Comparison of ENCODE assay signal across 20 mouse cellular contexts in the genomic region with DNA sequence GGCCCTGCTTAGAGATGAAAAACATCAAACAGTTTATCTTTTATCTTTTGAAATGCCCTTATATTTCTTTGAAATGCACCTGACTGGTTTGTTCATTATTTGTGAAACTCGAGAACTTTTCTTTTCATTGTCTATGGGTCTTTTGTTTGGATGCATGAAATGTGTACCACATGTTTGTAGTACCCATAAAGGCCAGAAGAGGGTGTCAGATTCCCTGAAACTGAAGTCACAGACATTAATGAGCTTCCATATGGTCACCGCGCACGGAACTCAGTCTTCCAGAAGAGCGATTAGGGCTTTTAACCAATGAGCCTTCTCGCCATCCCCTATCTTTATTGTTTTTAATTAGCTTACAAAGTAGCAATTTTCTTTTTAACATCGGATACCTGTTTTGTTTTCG. TPM values are rescaled to one million over a fixed set of nuclear protein-coding genes. Genes with fewer than 3 reads are reported as not detected.
DNase-seq lines count a peak whose midpoint lies in the region; ATAC-seq and TF ChIP-seq lines count a peak whose summit lies in the region.
"Had no signal": no experiment of that assay in that cellular context is flagged by ENCODE, and none has a peak within 500 bp of the region (broad histone marks: within the 10 kb centered on the region; RNA-seq: fewer than 3 reads in every experiment).

No protein-coding gene starts in this region.

- no peak for ATAC-seq in hindbrain, postnatal 0 days
- ATAC-seq in hindbrain, embryonic 16.5 days, result no peak

- H3K9me3 ChIP-seq in hindbrain, postnatal 0 days (ENCODE audit: low read length), result no peaks in the 10 kb centered on the region
- H3K9me3 ChIP-seq in hindbrain, embryonic 16.5 days (ENCODE audit: control insufficient read depth, low read length), result no peaks in the 10 kb centered on the region
- no peaks in the 10 kb centered on the region for H3K9me3 ChIP-seq in E14TG2a.4 (ENCODE audit: low read length)
- H3K9me3 ChIP-seq: liver, embryonic 13.5 days had no signal

- no peaks in the 10 kb centered on the region for H3K4me1 ChIP-seq in hindbrain, postnatal 0 days (ENCODE audit: insufficient read depth, low read length)
- H3K4me1 ChIP-seq in hindbrain, embryonic 16.5 days (ENCODE audit: control insufficient read depth, insufficient read depth, low read depth, low read length), result no peaks in the 10 kb centered on the region
- H3K4me1 ChIP-seq in E14TG2a.4 (replicated peaks; ENCODE audit: low read depth, low read length), result no peaks in the 10 kb centered on the region
- H3K4me1 ChIP-seq: liver, embryonic 13.5 days had no signal

- DNase-seq in hindbrain, postnatal 0 days (ENCODE audit: low spot score), result peak; percentile 39
- peak; percentile 6 for DNase-seq in 416B (ENCODE audit: low read depth)
- DNase-seq in embryo, embryonic 10.5 days (ENCODE audit: low spot score), result peak; percentile 53
- no peak for DNase-seq in left cerebral cortex, adult 11 months (ENCODE audit: low spot score)
- no peak for DNase-seq in layer of hippocampus, adult 8-10 months (ENCODE audit: low spot score in 2 of 2)
- DNase-seq: adrenal gland, adult 8-10 months; cerebellum, postnatal 36 days; kidney, adult 18-20 months; layer of hippocampus, adult 9-11 months; liver, embryonic 13.5 days; right cerebral cortex, postnatal 4 days had no signal

- H3K27ac ChIP-seq in hindbrain, postnatal 0 days, result no peak overlapping the region
- no peak overlapping the region for H3K27ac ChIP-seq in hindbrain, embryonic 16.5 days (ENCODE audit: low read depth, low read length)
- H3K27ac ChIP-seq: liver, embryonic 13.5 days; macrophage had no signal

- TF ChIP-seq CTCF in hindbrain, postnatal 0 days (IDR thresholded peaks at IDR 0.05; ENCODE audit: low read depth), result peak; percentile 42
- TF ChIP-seq CTCF in E14TG2a.4 (conservative IDR thresholded peaks at IDR 0.05; ENCODE audit: low read length), result peak; percentile 69

- no peak overlapping the region for H3K4me3 ChIP-seq in hindbrain, postnatal 0 days (ENCODE audit: low read length)
- no peak overlapping the region for H3K4me3 ChIP-seq in hindbrain, embryonic 16.5 days (ENCODE audit: low read length)
- H3K4me3 ChIP-seq in E14TG2a.4 (replicated peaks; ENCODE audit: low read length), result no peak overlapping the region
- H3K4me3 ChIP-seq: erythroblast, embryonic 14.5 days; liver, embryonic 13.5 days had no signal

- no peak overlapping the region for H3K4me2 ChIP-seq in hindbrain, postnatal 0 days (ENCODE audit: low read depth, low read length)
- H3K4me2 ChIP-seq in hindbrain, embryonic 16.5 days (ENCODE audit: low read length), result no peak overlapping the region
- H3K4me2 ChIP-seq: liver, embryonic 13.5 days had no signal

- no peak overlapping the region for H3K9ac ChIP-seq in hindbrain, postnatal 0 days (replicated peaks; ENCODE audit: low read length)
- no peak overlapping the region for H3K9ac ChIP-seq in hindbrain, embryonic 16.5 days (ENCODE audit: low read depth, low read length)
- H3K9ac ChIP-seq: liver, embryonic 13.5 days had no signal

- H3K27me3 ChIP-seq in hindbrain, postnatal 0 days (ENCODE audit: insufficient read depth, low read length), result no peaks in the 10 kb centered on the region
- no peaks in the 10 kb centered on the region for H3K27me3 ChIP-seq in hindbrain, embryonic 16.5 days (replicated peaks; ENCODE audit: control insufficient read depth, insufficient read depth, low read length)
- H3K27me3 ChIP-seq in E14TG2a.4 (ENCODE audit: insufficient read depth, low read length), result peaks cover 7% of the 10 kb centered on the region; the same call in 1 of the 2 replicates
- H3K27me3 ChIP-seq: liver, embryonic 13.5 days had no signal

- H3K36me3 ChIP-seq in hindbrain, postnatal 0 days (ENCODE audit: insufficient read depth, low read length), result no peaks in the 10 kb centered on the region
- no peaks in the 10 kb centered on the region for H3K36me3 ChIP-seq in hindbrain, embryonic 16.5 days (ENCODE audit: control insufficient read depth, insufficient read depth, low read length)
- no peaks in the 10 kb centered on the region for H3K36me3 ChIP-seq in E14TG2a.4 (ENCODE audit: insufficient read depth, low read length)
- H3K36me3 ChIP-seq: liver, embryonic 13.5 days had no signal

- WGBS in hindbrain, postnatal 0 days, result 64% methylated on average over 8 of the region's 8 CpGs
- WGBS in hindbrain, embryonic 16.5 days, result 69% methylated on average over 8 of the region's 8 CpGs

RNA-seq across cellular contexts. Expression of a gene that starts 8.5 kb away (rescaled TPM):
- total RNA-seq in hindbrain, postnatal 0 days (2014; rRNA removed), result not detected in 2 replicates
- polyA plus RNA-seq in hindbrain, postnatal 0 days (2015; fragmentation: Nextera tagmentation; extraction: Ambion mirVana), result not detected in 2 replicates
- not detected in 2 replicates for polyA plus RNA-seq in hindbrain, embryonic 16.5 days (2015; fragmentation: Nextera tagmentation; extraction: Ambion mirVana)
- total RNA-seq in layer of hippocampus, adult 8-10 months (2022), result not detected
- total RNA-seq: adrenal gland, adult 8-10 months; heart, adult 8-10 months; hematopoietic stem cell, adult 5-6 weeks; left cerebral cortex, postnatal 36 days; monocyte, adult 5-6 weeks had no signal
- polyA plus RNA-seq: erythroblast, embryonic 14.5 days; liver, embryonic 13.5 days; macrophage had no signal

RNA-seq across cellular contexts. Expression of a gene that starts 17.5 kb away (rescaled TPM):
- total RNA-seq in hindbrain, postnatal 0 days (2014; rRNA removed), result not detected in 2 replicates
- polyA plus RNA-seq in hindbrain, postnatal 0 days (2015; fragmentation: Nextera tagmentation; extraction: Ambion mirVana), result 0.11 TPM in 1 of 2 replicates, not detected in the other
- not detected in 2 replicates for polyA plus RNA-seq in hindbrain, embryonic 16.5 days (2015; fragmentation: Nextera tagmentation; extraction: Ambion mirVana)
- not detected for total RNA-seq in layer of hippocampus, adult 8-10 months (2022)
- total RNA-seq: adrenal gland, adult 8-10 months; heart, adult 8-10 months; hematopoietic stem cell, adult 5-6 weeks; left cerebral cortex, postnatal 36 days; monocyte, adult 5-6 weeks had no signal
- polyA plus RNA-seq: erythroblast, embryonic 14.5 days; liver, embryonic 13.5 days; macrophage had no signal

RNA-seq across cellular contexts. Expression of a gene that starts 29.2 kb away (rescaled TPM):
- total RNA-seq in hindbrain, postnatal 0 days (2014; rRNA removed), result not detected in 2 replicates
- not detected in 2 replicates for polyA plus RNA-seq in hindbrain, postnatal 0 days (2015; fragmentation: Nextera tagmentation; extraction: Ambion mirVana)
- polyA plus RNA-seq in hindbrain, embryonic 16.5 days (2015; fragmentation: Nextera tagmentation; extraction: Ambion mirVana), result not detected in 2 replicates
- not detected for total RNA-seq in layer of hippocampus, adult 8-10 months (2022)
- total RNA-seq: adrenal gland, adult 8-10 months; heart, adult 8-10 months; hematopoietic stem cell, adult 5-6 weeks; left cerebral cortex, postnatal 36 days; monocyte, adult 5-6 weeks had no signal
- polyA plus RNA-seq: erythroblast, embryonic 14.5 days; liver, embryonic 13.5 days; macrophage; stomach, embryonic 14.5 days had no signal

RNA-seq across cellular contexts. Expression of a gene that starts 29.2 kb away (rescaled TPM):
- total RNA-seq in hindbrain, postnatal 0 days (2014; rRNA removed), result not detected in 2 replicates
- 0.11 and 0.29 TPM in 2 replicates for polyA plus RNA-seq in hindbrain, postnatal 0 days (2015; fragmentation: Nextera tagmentation; extraction: Ambion mirVana)
- polyA plus RNA-seq in hindbrain, embryonic 16.5 days (2015; fragmentation: Nextera tagmentation; extraction: Ambion mirVana), result 0.12 and 0.13 TPM in 2 replicates
- not detected for total RNA-seq in layer of hippocampus, adult 8-10 months (2022)
- total RNA-seq: adrenal gland, adult 8-10 months; heart, adult 8-10 months; hematopoietic stem cell, adult 5-6 weeks; left cerebral cortex, postnatal 36 days; monocyte, adult 5-6 weeks had no signal
- polyA plus RNA-seq: erythroblast, embryonic 14.5 days; liver, embryonic 13.5 days; macrophage had no signal

RNA-seq across cellular contexts. Expression of a gene that starts 37.2 kb away (rescaled TPM):
- total RNA-seq in hindbrain, postnatal 0 days (2014; rRNA removed), result 0.78 TPM in 1 of 2 replicates, not detected in the other
- 0.16 TPM in 2 replicates for polyA plus RNA-seq in hindbrain, postnatal 0 days (2015; fragmentation: Nextera tagmentation; extraction: Ambion mirVana)
- polyA plus RNA-seq in hindbrain, embryonic 16.5 days (2015; fragmentation: Nextera tagmentation; extraction: Ambion mirVana), result not detected in 2 replicates
- total RNA-seq in layer of hippocampus, adult 8-10 months (2022), result not detected
- total RNA-seq: adrenal gland, adult 8-10 months; heart, adult 8-10 months; hematopoietic stem cell, adult 5-6 weeks; left cerebral cortex, postnatal 36 days; monocyte, adult 5-6 weeks had no signal
- polyA plus RNA-seq: erythroblast, embryonic 14.5 days; liver, embryonic 13.5 days; macrophage; stomach, embryonic 14.5 days had no signal

Comparison
In these comparisons a context has a peak if more than half of its experiments do, and no peak if none do; other contexts are left out.
1. DNase-seq: peak in hindbrain, postnatal 0 days (single experiment), 416B (single experiment) and embryo, embryonic 10.5 days (single experiment); none in left cerebral cortex, adult 11 months (single experiment) and layer of hippocampus, adult 8-10 months (0 of 2).